Mouse (Mus musculus) adrenal gland, adult (tissue): ENCODE results near the gene Smyd3.
A peak's percentile ranks its signal among the peaks of the same experiment; 100 is the strongest.
"Not testable (repeated sequence)": the region's sequence is repeated elsewhere in the genome, so short reads cannot be mapped to it uniquely, and the experiment has no call there.

Experiments used
- DNase-seq, 2 experiments: peaks; one replicate each; pipeline ENCODE4 v3.0.0; 2022 to 2023; ENCODE audit warnings: low spot score in 1 of 2; ENCODE audit not compliant: inconsistent age in 2 of 2

The Smyd3 gene

GRCm38 (mm10) chr1:179302446-179303230 lies 215.2 kb downstream of the Smyd3 start:
- DNase-seq, result no peak

GRCm38 (mm10) chr1:179295626-179296025 lies 222.2 kb downstream of the Smyd3 start:
- DNase-seq, result no peak

GRCm38 (mm10) chr1:179293772-179294353 lies 224.0 kb downstream of the Smyd3 start:
- no peak for DNase-seq

- not testable (repeated sequence) for DNase-seq
Observed at GRCm38 (mm10) chr1:179290181-179290580, 227.7 kb downstream of the Smyd3 start.

- DNase-seq, result no peak
Observed at GRCm38 (mm10) chr1:179289744-179290143, 228.1 kb downstream of the Smyd3 start.

GRCm38 (mm10) chr1:179286748-179287147 lies 231.1 kb downstream of the Smyd3 start:
- DNase-seq, result no peak

- no peak for DNase-seq
Observed at GRCm38 (mm10) chr1:179282821-179283220, 235.0 kb downstream of the Smyd3 start.

- peak; percentile 83 to 90 for DNase-seq
Observed at GRCm38 (mm10) chr1:179281401-179282121, 236.3 kb downstream of the Smyd3 start.

- no peak for DNase-seq
Observed at GRCm38 (mm10) chr1:179279116-179279515, 238.7 kb downstream of the Smyd3 start.

GRCm38 (mm10) chr1:179277346-179277745 lies 240.5 kb downstream of the Smyd3 start:
- no peak for DNase-seq

GRCm38 (mm10) chr1:179276866-179277265 lies 241.0 kb downstream of the Smyd3 start:
- no peak for DNase-seq

GRCm38 (mm10) chr1:179272926-179273325 lies 244.9 kb downstream of the Smyd3 start:
- DNase-seq, result no peak

GRCm38 (mm10) chr1:179272351-179272750 lies 245.5 kb downstream of the Smyd3 start:
- DNase-seq, result no peak

- no peak for DNase-seq
Observed at GRCm38 (mm10) chr1:179266936-179267335, 250.9 kb downstream of the Smyd3 start.

- DNase-seq, result peak in 1 of 2 experiments; percentile 26
Observed at GRCm38 (mm10) chr1:179261496-179261966, 256.3 kb downstream of the Smyd3 start.

GRCm38 (mm10) chr1:179255826-179256512 lies 261.9 kb downstream of the Smyd3 start:
- DNase-seq, result no peak

- no peak for DNase-seq
Observed at GRCm38 (mm10) chr1:179254531-179254930, 263.3 kb downstream of the Smyd3 start.

- DNase-seq, result no peak
Observed at GRCm38 (mm10) chr1:179252611-179253010, 265.2 kb downstream of the Smyd3 start.

GRCm38 (mm10) chr1:179250388-179250787 lies 267.5 kb downstream of the Smyd3 start:
- DNase-seq, result no peak

- DNase-seq, result no peak
Observed at GRCm38 (mm10) chr1:179243554-179243953, 274.3 kb downstream of the Smyd3 start.

GRCm38 (mm10) chr1:179240663-179241279 lies 277.1 kb downstream of the Smyd3 start:
- no peak for DNase-seq
